Mouse (Mus musculus) CH12.LX (cell line): ENCODE data around the gene 6030408B16Rik. TPM values are rescaled to one million over a fixed set of nuclear protein-coding genes. Genes with fewer than 3 reads are reported as not detected.

Experiments
- DNase-seq: peaks from one replicate; pipeline ENCODE4 v3.0.0-alpha.2; 2013; ENCODE audit errors: extremely low read depth
- H3K27ac ChIP-seq: 2 replicates; pipeline ENCODE4 v1.5.1; 2012; ENCODE audit warnings: low read depth, mild to moderate bottlenecking, control low read depth, moderate library complexity; ENCODE audit not compliant: insufficient read depth
- H3K27me3 ChIP-seq: replicated peaks from 2 replicates; pipeline ENCODE3; 2012; ENCODE audit warnings: inconsistent platforms
- H3K36me3 ChIP-seq, 2 experiments: replicated peaks in 1 of 2; 2 replicates each; pipeline versions ENCODE3 to v1.6.1; 2012; ENCODE audit warnings: inconsistent platforms in 1 of 2, low read length in 1 of 2, mild to moderate bottlenecking in 1 of 2, mixed read lengths in 1 of 2, moderate library complexity in 1 of 2; ENCODE audit not compliant: control insufficient read depth in 1 of 2, insufficient read depth in 1 of 2
- H3K4me1 ChIP-seq, 2 experiments: 2 replicates each; pipeline ENCODE4 v1.6.1; 2012; ENCODE audit warnings: inconsistent platforms in 1 of 2, moderate library complexity in 1 of 2; ENCODE audit not compliant: insufficient read depth in 2 of 2, control insufficient read depth in 1 of 2
- H3K4me2 ChIP-seq: 2 replicates; pipeline ENCODE4 v1.6.1; 2012; ENCODE audit warnings: low read depth, mild to moderate bottlenecking, control low read depth; ENCODE audit not compliant: poor library complexity, insufficient read depth, severe bottlenecking
- H3K4me3 ChIP-seq, 3 experiments: fragments of 150-350 bp in 1 of 3; sonication (generic) in 1 of 3; replicated peaks in 1 of 3; 2 replicates each; pipeline versions ENCODE3 to v1.5.1; 2011 to 2012; ENCODE audit warnings: low read depth in 2 of 3, low read length in 2 of 3, mild to moderate bottlenecking in 2 of 3, moderate library complexity in 2 of 3, control low read depth in 1 of 3, improper control_type of control experiment in 1 of 3, inconsistent platforms in 1 of 3, mixed read lengths in 1 of 3; ENCODE audit not compliant: poor library complexity in 1 of 3
- H3K79me2 ChIP-seq: replicated peaks from 2 replicates; pipeline ENCODE4 v1.6.1; 2012; ENCODE audit warnings: mild to moderate bottlenecking, moderate library complexity; ENCODE audit not compliant: control insufficient read depth, poor library complexity, insufficient read depth, severe bottlenecking; ENCODE audit errors: extremely low read depth
- H3K9ac ChIP-seq: 2 replicates; pipeline ENCODE4 v1.6.1; 2012; ENCODE audit warnings: low read depth, mild to moderate bottlenecking, control low read depth, moderate library complexity; ENCODE audit not compliant: insufficient read depth
- H3K9me3 ChIP-seq: replicated peaks from 2 replicates; pipeline ENCODE3; 2012; ENCODE audit warnings: low read length, inconsistent platforms, mixed read lengths
- BHLHE40 ChIP-seq: IDR thresholded peaks from 2 replicates; pipeline ENCODE4 v1.6.1; 2011; ENCODE audit warnings: mild to moderate bottlenecking, low read depth, low read length, improper control_type of control experiment
- CTCF ChIP-seq, 2 experiments: IDR thresholded peaks in 1 of 2; conservative IDR thresholded peaks in 1 of 2; 2 replicates each; pipeline ENCODE4 v1.5.1; 2011 to 2012; ENCODE audit warnings: low read depth in 2 of 2, low read length in 2 of 2, improper control_type of control experiment in 1 of 2, inconsistent platforms in 1 of 2, mild to moderate bottlenecking in 1 of 2, moderate library complexity in 1 of 2
- ELF1 ChIP-seq: IDR thresholded peaks from 2 replicates; pipeline ENCODE4 v1.6.1; 2014; ENCODE audit warnings: low read depth, mild to moderate bottlenecking, inconsistent platforms, low read length, improper control_type of control experiment
- EP300 ChIP-seq: IDR thresholded peaks from 2 replicates; pipeline ENCODE4 v1.6.1; 2011; ENCODE audit warnings: low read length, improper control_type of control experiment
- ETS1 ChIP-seq: conservative IDR thresholded peaks from 2 replicates; pipeline ENCODE4 v1.6.1; 2012; ENCODE audit warnings: low read depth, mild to moderate bottlenecking, inconsistent platforms, low read length, improper control_type of control experiment, moderate library complexity
- HCFC1 ChIP-seq: IDR thresholded peaks from 2 replicates; pipeline ENCODE4 v1.6.1; 2012; ENCODE audit warnings: low read depth, mild to moderate bottlenecking, inconsistent platforms, low read length, improper control_type of control experiment
- IRF4 ChIP-seq: IDR thresholded peaks from 2 replicates; pipeline ENCODE4 v1.6.1; 2014; ENCODE audit warnings: low read depth, mild to moderate bottlenecking, inconsistent platforms, low read length, improper control_type of control experiment
- JUN ChIP-seq: IDR thresholded peaks from 2 replicates; pipeline ENCODE4 v1.6.1; 2011; ENCODE audit warnings: low read depth, mild to moderate bottlenecking, low read length, improper control_type of control experiment, moderate library complexity; ENCODE audit not compliant: insufficient read depth
- JUND ChIP-seq: conservative IDR thresholded peaks from 2 replicates; pipeline ENCODE4 v1.6.1; 2011; ENCODE audit warnings: low read depth, low read length, improper control_type of control experiment
- MAX ChIP-seq: IDR thresholded peaks from 2 replicates; pipeline ENCODE4 v1.6.1; 2011; ENCODE audit warnings: low read length, improper control_type of control experiment
- MEF2A ChIP-seq: IDR thresholded peaks from 2 replicates; pipeline ENCODE4 v1.6.1; 2014; ENCODE audit warnings: low read depth, mild to moderate bottlenecking, inconsistent platforms, low read length, improper control_type of control experiment, borderline replicate concordance
- POLR2A ChIP-seq: IDR thresholded peaks from 2 replicates; pipeline ENCODE4 v1.6.1; 2011; ENCODE audit warnings: low read depth, mild to moderate bottlenecking, improper control_type of control experiment, low read length
- SIN3A ChIP-seq: IDR thresholded peaks from 2 replicates; pipeline ENCODE4 v1.6.1; 2012; ENCODE audit warnings: low read length, improper control_type of control experiment, inconsistent platforms
- TBP ChIP-seq: conservative IDR thresholded peaks from 2 replicates; pipeline ENCODE4 v1.6.1; 2011; ENCODE audit warnings: low read depth, low read length, improper control_type of control experiment
- TCF12 ChIP-seq: IDR thresholded peaks from 2 replicates; pipeline ENCODE4 v1.6.1; 2014; ENCODE audit warnings: low read depth, mild to moderate bottlenecking, inconsistent platforms, low read length, improper control_type of control experiment
- UBTF ChIP-seq: IDR thresholded peaks from 2 replicates; pipeline ENCODE4 v1.6.1; 2012; ENCODE audit warnings: low read depth, mild to moderate bottlenecking, inconsistent platforms, low read length, improper control_type of control experiment, moderate library complexity
- USF1 ChIP-seq: IDR thresholded peaks from 2 replicates; pipeline ENCODE4 v1.6.1; 2014; ENCODE audit warnings: low read depth, mild to moderate bottlenecking, inconsistent platforms, low read length, improper control_type of control experiment
- USF2 ChIP-seq: conservative IDR thresholded peaks from 2 replicates; pipeline ENCODE4 v1.6.1; 2011; ENCODE audit warnings: low read depth, low read length, improper control_type of control experiment
- dilution Hi-C: fragments of 300-500 bp; cut with MboI; formaldehyde crosslinking; loops from 2 replicates; pipeline ENCODE4 v1.14.3; 2020; ENCODE audit warnings: low sequenced_read_pairs; ENCODE audit not compliant: extremely low pct_unique_long_range_greater_than_20kb, extremely low pct_ligation_motif_present
- in situ Hi-C: fragments of 300-500 bp; cut with MboI; formaldehyde crosslinking; loops from 3 replicates; pipeline ENCODE4 v1.14.3; 2019; ENCODE audit warnings: low sequenced_read_pairs, low pct_ligation_motif_present, low pct_unique_long_range_greater_than_20kb, mixed read lengths
- polyA plus RNA-seq: library from polyadenylated mRNA; unstranded; fragments of >175 nt; gene quantifications from 2 replicates; pipeline ENCODE4 v1.2.1, GENCODE M21; 2012; ENCODE audit warnings: low read depth; ENCODE audit not compliant: insufficient read length
- total RNA-seq, 2 experiments: library from RNA; depleted of rRNA; stranded (reverse); fragments of 300-350 nt in 1 of 2; fragments of >200 nt in 1 of 2; gene quantifications; 2 replicates each; pipeline ENCODE4 v1.2.3; 2012 to 2014

6030408B16Rik gene
- total and polyA plus RNA-seq, 3 experiments: 0.13 to 0.17 TPM; not detected in 1

- Histone ChIP-seq H3K4me3 (no peak overlapping the region), H3K9me3 (peaks cover 8% of the 10 kb centered on the region), H3K9ac (no peak overlapping the region), H3K4me1 (no peaks in the 10 kb centered on the region), H3K27ac (no peak overlapping the region), H3K79me2 (no peaks in the 10 kb centered on the region), H3K4me2 (no peak overlapping the region), H3K27me3 (peaks cover 22% of the 10 kb centered on the region), H3K36me3 (no peaks in the 10 kb centered on the region)
- dilution Hi-C loops: no loop called here
- TF ChIP-seq IRF4 (no peak), BHLHE40 (no peak), TCF12 (no peak), HCFC1 (no peak), JUND (no peak), POLR2A (no peak), EP300 (no peak), MAX (no peak), TBP (no peak), USF2 (no peak), UBTF (no peak), CTCF (conservative IDR thresholded peaks at IDR 0.05 in 1 of 2, IDR thresholded peaks at IDR 0.05 in 1 of 2; ENCODE audit: low read depth in 2 of 2, low read length in 2 of 2) (no peak), JUN (no peak), ETS1 (no peak)
- in situ Hi-C loops: no loop called here
- no peak for DNase-seq
Observed at GRCm38 (mm10) chr15:101306459-101306858, 13.4 kb downstream of the 6030408B16Rik start.

- Histone ChIP-seq H3K79me2 (no peaks in the 10 kb centered on the region), H3K4me1 (no peaks in the 10 kb centered on the region), H3K36me3 (no peaks in the 10 kb centered on the region), H3K9me3 (peaks cover 2% of the 10 kb centered on the region)
- no peak for TF ChIP-seq IRF4
- TF ChIP-seq SIN3A: no peak
- TF ChIP-seq ELF1: no peak
- no peak for TF ChIP-seq MEF2A
- TF ChIP-seq USF1: no peak
- TF ChIP-seq, all 38 proteins: peak for 0
- H3K27me3 ChIP-seq: peaks cover 37% of the 10 kb centered on the region
- no peak overlapping the region for H3K4me3 ChIP-seq
- H3K27ac ChIP-seq: no peak overlapping the region
- in situ Hi-C loops (no loop called here), dilution Hi-C loops (no loop called here)
- DNase-seq: no peak
- no peak overlapping the region for H3K9ac ChIP-seq
- H3K4me2 ChIP-seq: no peak overlapping the region
Observed at GRCm38 (mm10) chr15:101308440-101309348, 15.7 kb downstream of the 6030408B16Rik start.
